Mouse (Mus musculus) hindbrain, embryonic 11.5 days (tissue): ENCODE results near the gene Nrxn2. TPM values are rescaled to one million over a fixed set of nuclear protein-coding genes. Genes with fewer than 3 reads are reported as not detected.
A peak's percentile ranks its signal among the peaks of the same experiment; 100 is the strongest.

ENCODE experiments used
- ATAC-seq: fragments of 200-750 bp; cut with Nextera tagmentation; 2 replicates; pipeline ENCODE4 v1.8.0; 2017; ENCODE audit warnings: mild to moderate bottlenecking, moderate TSS enrichment, moderate library complexity; ENCODE audit not compliant: low FRiP score
- DNase-seq: peaks from one replicate; pipeline ENCODE4 v3.0.0-alpha.2; 2015; ENCODE audit warnings: low spot score
- H3K27ac ChIP-seq: fragments of 300-500 bp; sonication (generic); 2 replicates; pipeline ENCODE4 v1.5.1; 2014; ENCODE audit warnings: mild to moderate bottlenecking, low read depth, low read length
- H3K27me3 ChIP-seq: fragments of 300-500 bp; sonication (generic); 2 replicates; pipeline ENCODE4 v1.6.1; 2014; ENCODE audit warnings: mild to moderate bottlenecking, low read length, moderate library complexity, mixed read lengths; ENCODE audit not compliant: control insufficient read depth, insufficient read depth
- H3K36me3 ChIP-seq: fragments of 300-500 bp; sonication (generic); 2 replicates; pipeline ENCODE4 v1.6.1; 2014; ENCODE audit warnings: mild to moderate bottlenecking, low read length, moderate library complexity, mixed read lengths; ENCODE audit not compliant: control insufficient read depth, insufficient read depth
- H3K4me1 ChIP-seq: fragments of 300-500 bp; sonication (generic); replicated peaks from 2 replicates; pipeline ENCODE4 v1.6.1; 2014; ENCODE audit warnings: low read length, mixed read lengths; ENCODE audit not compliant: control insufficient read depth, insufficient read depth
- H3K4me2 ChIP-seq: fragments of 300-500 bp; sonication (generic); replicated peaks from 2 replicates; pipeline ENCODE4 v1.6.1; 2014; ENCODE audit warnings: mild to moderate bottlenecking, low read depth, low read length
- H3K4me3 ChIP-seq: fragments of 300-500 bp; sonication (generic); 2 replicates; pipeline ENCODE4 v1.5.1; 2014; ENCODE audit warnings: low read depth, low read length
- H3K9ac ChIP-seq: fragments of 300-500 bp; sonication (generic); 2 replicates; pipeline ENCODE4 v1.6.1; 2014; ENCODE audit warnings: low read depth, low read length
- H3K9me3 ChIP-seq: fragments of 300-500 bp; sonication (generic); 2 replicates; pipeline ENCODE4 v1.6.1; 2016; ENCODE audit warnings: low read length; ENCODE audit not compliant: control insufficient read depth
- WGBS: fragments of 180-500 bp; shearing (Covaris S2); extraction: QIAGEN DNeasy Blood & Tissue Kit; methylation state at CpG from one replicate; pipeline ENCODE4 v1.1.7; 2014; 5-methylcytosine and 5-hydroxymethylcytosine counted together
- polyA plus RNA-seq: library from polyadenylated mRNA; unstranded; fragments of >200 nt; fragmentation: Nextera tagmentation; extraction: Ambion mirVana; gene quantifications from 2 replicates; pipeline ENCODE4 v1.2.1, GENCODE M21; 2014

The Nrxn2 gene
- polyA plus RNA-seq, 1 experiment from 2014 or later: 14.3 TPM

- WGBS: 37% methylated on average over 8 of the region's 8 CpGs
- Histone ChIP-seq H3K4me1 (peaks cover 4% of the 10 kb centered on the region; the same call in 1 of the 2 replicates), H3K9ac (0 out of 2 replicates have a peak overlapping the region, but pooled peaks have one; percentile 23), H3K27ac (peak overlapping the region; percentile 47; the same call in 1 of the 2 replicates), H3K9me3 (no peaks in the 10 kb centered on the region), H3K36me3 (no peaks in the 10 kb centered on the region), H3K27me3 (peaks cover 20% of the 10 kb centered on the region), H3K4me3 (no peak overlapping the region), H3K4me2 (no peak overlapping the region)
- DNase-seq (no peak), ATAC-seq (no peak)
Measured at GRCm38 (mm10) chr19:6495714-6496113, 77.2 kb downstream of the Nrxn2 start.

GRCm38 (mm10) chr19:6496462-6497149, 78.1 kb downstream of the Nrxn2 start:
- DNase-seq: no peak
- peak overlapping the region; percentile 54; the same call in 1 of the 2 replicates for H3K27ac ChIP-seq
- H3K4me1 ChIP-seq: peaks cover 4% of the 10 kb centered on the region; the same call in 1 of the 2 replicates
- 10% methylated on average over 6 of the region's 6 CpGs for WGBS
- peak overlapping the region; percentile 78 for H3K4me3 ChIP-seq
- H3K4me2 ChIP-seq: peak overlapping the region; percentile 93
- H3K27me3 ChIP-seq: peaks cover 20% of the 10 kb centered on the region
- peak; percentile 35 for ATAC-seq
- H3K9ac ChIP-seq: peak overlapping the region; percentile 37; the same call in 1 of the 2 replicates
- H3K36me3 ChIP-seq: no peaks in the 10 kb centered on the region
- H3K9me3 ChIP-seq: no peaks in the 10 kb centered on the region

- peak overlapping the region; percentile 93 for H3K4me2 ChIP-seq
- H3K4me3 ChIP-seq: peak overlapping the region; percentile 78
- no peaks in the 10 kb centered on the region for H3K9me3 ChIP-seq
- H3K4me1 ChIP-seq: peaks cover 4% of the 10 kb centered on the region; the same call in 1 of the 2 replicates
- 3% methylated on average over 7 of the region's 39 CpGs for WGBS
- H3K9ac ChIP-seq: peak overlapping the region; percentile 95
- H3K27ac ChIP-seq: peak overlapping the region; percentile 85
- peak; percentile 67 for ATAC-seq
- peak; percentile 82 for DNase-seq
- H3K27me3 ChIP-seq: peaks cover 20% of the 10 kb centered on the region
- no peaks in the 10 kb centered on the region for H3K36me3 ChIP-seq
Measured at GRCm38 (mm10) chr19:6497150-6497801, 78.7 kb downstream of the Nrxn2 start.

GRCm38 (mm10) chr19:6497803-6498202, 79.3 kb downstream of the Nrxn2 start:
- H3K27me3 ChIP-seq: peaks cover 18% of the 10 kb centered on the region
- WGBS: under 1% methylated on average over 29 of the region's 39 CpGs
- DNase-seq: peak; percentile 53

GRCm38 (mm10) chr19:6498350-6499131, 80.0 kb downstream of the Nrxn2 start:
- no peak for ATAC-seq
- Histone ChIP-seq H3K9ac (peak overlapping the region; percentile 95), H3K36me3 (no peaks in the 10 kb centered on the region), H3K9me3 (no peaks in the 10 kb centered on the region), H3K27me3 (peaks cover 18% of the 10 kb centered on the region), H3K4me3 (peak overlapping the region; percentile 78), H3K4me2 (peak overlapping the region; percentile 93), H3K27ac (peak overlapping the region; percentile 85), H3K4me1 (peaks cover 4% of the 10 kb centered on the region; the same call in 1 of the 2 replicates)
- 5% methylated on average over 28 of the region's 38 CpGs for WGBS
- no peak for DNase-seq

More at GRCm38 (mm10) chr19:6497803-6498202, 79.3 kb downstream of the Nrxn2 start:
- H3K4me3 ChIP-seq: peak overlapping the region; percentile 78
- H3K9ac ChIP-seq: peak overlapping the region; percentile 95
- H3K36me3 ChIP-seq: no peaks in the 10 kb centered on the region
- peak; percentile 18 for ATAC-seq
- H3K4me2 ChIP-seq: peak overlapping the region; percentile 93
- H3K4me1 ChIP-seq: peaks cover 4% of the 10 kb centered on the region; the same call in 1 of the 2 replicates
- peak overlapping the region; percentile 85 for H3K27ac ChIP-seq
- no peaks in the 10 kb centered on the region for H3K9me3 ChIP-seq

GRCm38 (mm10) chr19:6499860-6500635, 81.5 kb downstream of the Nrxn2 start:
- WGBS: 54% methylated on average over 6 of the region's 6 CpGs
- no peaks in the 10 kb centered on the region for H3K9me3 ChIP-seq
- H3K4me2 ChIP-seq: peak overlapping the region; percentile 93
- H3K4me1 ChIP-seq: peaks cover 4% of the 10 kb centered on the region; the same call in 1 of the 2 replicates
- H3K4me3 ChIP-seq: peak overlapping the region; percentile 78
- H3K9ac ChIP-seq: peak overlapping the region; percentile 95
- H3K27ac ChIP-seq: peak overlapping the region; percentile 33
- no peak for ATAC-seq
- H3K27me3 ChIP-seq: peaks cover 14% of the 10 kb centered on the region
- DNase-seq: no peak
- H3K36me3 ChIP-seq: no peaks in the 10 kb centered on the region

GRCm38 (mm10) chr19:6500636-6501025, 82.1 kb downstream of the Nrxn2 start:
- Histone ChIP-seq H3K27me3 (peaks cover 14% of the 10 kb centered on the region), H3K36me3 (no peaks in the 10 kb centered on the region), H3K27ac (no peak overlapping the region), H3K9me3 (no peaks in the 10 kb centered on the region), H3K9ac (peak overlapping the region; percentile 95; the same call in 1 of the 2 replicates), H3K4me1 (peaks cover 4% of the 10 kb centered on the region; the same call in 1 of the 2 replicates), H3K4me2 (peak overlapping the region; percentile 93), H3K4me3 (peak overlapping the region; percentile 78)
- ATAC-seq (no peak), DNase-seq (no peak)
- 67% methylated on average over 2 of the region's 2 CpGs for WGBS
